Mouse (Mus musculus) brain, embryonic 14.5 days (tissue): ENCODE results near the gene Cemip2. TPM values are rescaled to one million over a fixed set of nuclear protein-coding genes. Genes with fewer than 3 reads are reported as not detected.
"Not testable (repeated sequence)": the region's sequence is repeated elsewhere in the genome, so short reads cannot be mapped to it uniquely, and the experiment has no call there.

Source experiments
- DNase-seq: peaks from one replicate; pipeline ENCODE4 v3.0.0-alpha.2; 2011; ENCODE audit warnings: low read depth
- CTCF ChIP-seq: fragments of 200-500 bp; IDR thresholded peaks from 2 replicates; pipeline ENCODE4 v1.5.1; 2012; ENCODE audit warnings: inconsistent platforms, mild to moderate bottlenecking, moderate library complexity, borderline replicate concordance; ENCODE audit not compliant: insufficient read depth, insufficient read length; ENCODE audit errors: extremely low read depth
- POLR2A ChIP-seq: fragments of 200-500 bp; IDR thresholded peaks from 2 replicates; pipeline ENCODE4 v1.6.1; 2012; ENCODE audit warnings: mild to moderate bottlenecking, inconsistent platforms, borderline replicate concordance; ENCODE audit not compliant: poor library complexity, insufficient read depth, insufficient read length, severe bottlenecking; ENCODE audit errors: extremely low read depth
- polyA plus RNA-seq: library from polyadenylated mRNA; depleted of rRNA; stranded (reverse); fragments of >200 nt; gene quantifications from 2 replicates; pipeline ENCODE4 v1.2.3, GENCODE M21; 2012

The Cemip2 gene
- polyA plus RNA-seq, 1 experiment: 34.9 TPM

GRCm38 (mm10) chr19:21862991-21863931 is 85.1 kb downstream of the Cemip2 start:
- DNase-seq: no peak

GRCm38 (mm10) chr19:21865242-21866055 is 87.3 kb downstream of the Cemip2 start:
- no peak for DNase-seq
- TF ChIP-seq POLR2A (no peak), CTCF (no peak)

More at GRCm38 (mm10) chr19:21862991-21863931, 85.1 kb downstream of the Cemip2 start:
- no peak for TF ChIP-seq POLR2A

- DNase-seq: no peak
- no peak for TF ChIP-seq POLR2A
Measured at GRCm38 (mm10) chr19:21866094-21866493, 88.0 kb downstream of the Cemip2 start.

- not testable (repeated sequence) for DNase-seq
Measured at GRCm38 (mm10) chr19:21866756-21867155, 88.6 kb downstream of the Cemip2 start.

GRCm38 (mm10) chr19:21868471-21868870 is 90.3 kb downstream of the Cemip2 start:
- TF ChIP-seq CTCF (no peak), POLR2A (no peak)
- DNase-seq: no peak

GRCm38 (mm10) chr19:21882110-21882940 is 104.2 kb downstream of the Cemip2 start:
- TF ChIP-seq CTCF: no peak
- no peak for TF ChIP-seq POLR2A
- DNase-seq: peak; percentile 68

GRCm38 (mm10) chr19:21883053-21883452 is 104.9 kb downstream of the Cemip2 start:
- no peak for TF ChIP-seq POLR2A
- TF ChIP-seq CTCF: no peak
- no peak for DNase-seq

- DNase-seq: peak; percentile 41
Measured at GRCm38 (mm10) chr19:21883922-21884321, 105.8 kb downstream of the Cemip2 start.

GRCm38 (mm10) chr19:21884385-21884784 is 106.2 kb downstream of the Cemip2 start:
- peak; percentile 81 for DNase-seq
- TF ChIP-seq POLR2A (no peak), CTCF (no peak)

More at GRCm38 (mm10) chr19:21883922-21884321, 105.8 kb downstream of the Cemip2 start:
- TF ChIP-seq POLR2A: no peak
- no peak for TF ChIP-seq CTCF

- TF ChIP-seq POLR2A (no peak), CTCF (no peak)
- no peak for DNase-seq
Measured at GRCm38 (mm10) chr19:21886166-21886657, 108.1 kb downstream of the Cemip2 start.

GRCm38 (mm10) chr19:21890699-21891098 is 112.6 kb downstream of the Cemip2 start:
- no peak for TF ChIP-seq POLR2A
- no peak for TF ChIP-seq CTCF
- DNase-seq: no peak
